Mouse (Mus musculus) ES-E14 (cell line): ENCODE results near the gene Parp2.

Experiments
- CHD2 ChIP-seq: IDR thresholded peaks from 2 replicates; pipeline ENCODE4 v1.6.1; 2014; ENCODE audit warnings: mild to moderate bottlenecking, low read depth, low read length, inconsistent platforms
- HCFC1 ChIP-seq: IDR thresholded peaks from 2 replicates; pipeline ENCODE4 v1.6.1; 2012; ENCODE audit warnings: low read length, inconsistent platforms, borderline replicate concordance; ENCODE audit not compliant: insufficient read depth
- MAFK ChIP-seq: IDR thresholded peaks from 2 replicates; pipeline ENCODE4 v1.6.1; 2014; ENCODE audit warnings: mild to moderate bottlenecking, low read depth, low read length, inconsistent platforms; ENCODE audit not compliant: insufficient read depth
- ZC3H11A ChIP-seq: IDR thresholded peaks from 2 replicates; pipeline ENCODE4 v1.6.1; 2012; ENCODE audit warnings: low read depth, mild to moderate bottlenecking, inconsistent platforms, low read length, borderline replicate concordance
- ZNF384 ChIP-seq: IDR thresholded peaks from 2 replicates; pipeline ENCODE4 v1.6.1; 2012; ENCODE audit warnings: low read depth, low read length, inconsistent platforms

DNA sequence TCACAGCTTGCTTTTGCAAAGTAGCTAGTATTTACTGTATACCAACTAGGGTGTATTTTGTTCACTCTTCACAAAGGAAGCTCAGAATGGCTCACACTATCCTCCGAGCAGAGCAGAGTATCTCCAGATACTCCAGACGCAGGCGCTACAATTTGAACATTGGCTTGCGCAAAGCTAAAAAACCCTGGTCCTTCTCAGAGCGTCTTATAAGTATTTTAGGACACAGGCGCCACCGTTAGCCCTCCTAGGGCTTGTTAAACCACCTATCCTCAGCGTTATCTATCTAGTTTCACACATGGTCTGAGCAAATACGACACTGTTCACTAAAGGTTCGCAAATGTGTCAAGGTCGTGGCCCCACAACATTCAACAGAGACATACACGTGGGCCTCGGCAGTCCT lies 3.0 kb upstream of the Parp2 start:
- no peak for TF ChIP-seq ZC3H11A
- TF ChIP-seq HCFC1: no peak
- TF ChIP-seq ZNF384: no peak
- TF ChIP-seq CHD2: no peak
- TF ChIP-seq MAFK: no peak
